Mouse (Mus musculus) spleen, adult 2 months (tissue): ENCODE results near the gene Ociad2. TPM values are rescaled to one million over a fixed set of nuclear protein-coding genes. Genes with fewer than 3 reads are reported as not detected.

Source experiments
- DNase-seq, 2 experiments: peaks; one replicate each; pipeline versions ENCODE4 v3.0.0 to v3.0.0-alpha.2; 2012 to 2021; ENCODE audit warnings: low spot score in 2 of 2, low read depth in 1 of 2
- H3K27ac ChIP-seq: fragments of 200-500 bp; 2 replicates; pipeline ENCODE4 v1.5.1; 2012; ENCODE audit warnings: low read length, inconsistent platforms; ENCODE audit not compliant: insufficient read depth
- H3K27me3 ChIP-seq: fragments of 200-500 bp; 2 replicates; pipeline ENCODE4 v1.6.1; 2012; ENCODE audit warnings: mild to moderate bottlenecking, moderate library complexity, low read length, inconsistent platforms; ENCODE audit not compliant: control insufficient read depth, insufficient read depth
- H3K36me3 ChIP-seq: fragments of 200-500 bp; 2 replicates; pipeline ENCODE4 v1.6.1; 2012; ENCODE audit warnings: mild to moderate bottlenecking, low read length, inconsistent platforms; ENCODE audit not compliant: control insufficient read depth, insufficient read depth
- H3K4me1 ChIP-seq: fragments of 200-500 bp; 2 replicates; pipeline ENCODE4 v1.6.1; 2011; ENCODE audit warnings: inconsistent platforms; ENCODE audit not compliant: control insufficient read depth, insufficient read depth, insufficient read length
- H3K4me3 ChIP-seq: fragments of 200-500 bp; 2 replicates; pipeline ENCODE4 v1.5.1; 2011; ENCODE audit warnings: mild to moderate bottlenecking, inconsistent platforms; ENCODE audit not compliant: insufficient read depth, insufficient read length; ENCODE audit errors: extremely low read depth
- CTCF ChIP-seq: fragments of 200-500 bp; IDR thresholded peaks from 2 replicates; pipeline ENCODE4 v1.5.1; 2011; ENCODE audit warnings: mild to moderate bottlenecking, inconsistent platforms; ENCODE audit not compliant: insufficient read depth, insufficient read length, insufficient replicate concordance; ENCODE audit errors: extremely low read depth
- POLR2A ChIP-seq: fragments of 200-500 bp; IDR thresholded peaks from 2 replicates; pipeline ENCODE4 v1.6.1; 2011; ENCODE audit warnings: low read depth, low read length, inconsistent platforms
- WGBS: fragments of 180-500 bp; shearing (Covaris S2); methylation state at CpG from one replicate; pipeline ENCODE4 v1.1.7; 2018; 5-methylcytosine and 5-hydroxymethylcytosine counted together
- polyA plus RNA-seq: library from polyadenylated mRNA; depleted of rRNA; stranded (reverse); fragments of >200 nt; gene quantifications from 2 replicates; pipeline ENCODE4 v1.2.3, GENCODE M21; 2012; rRNA removed

Gene Ociad2
- polyA plus RNA-seq: 0.05 and 0.14 TPM in 2 replicates

DNA sequence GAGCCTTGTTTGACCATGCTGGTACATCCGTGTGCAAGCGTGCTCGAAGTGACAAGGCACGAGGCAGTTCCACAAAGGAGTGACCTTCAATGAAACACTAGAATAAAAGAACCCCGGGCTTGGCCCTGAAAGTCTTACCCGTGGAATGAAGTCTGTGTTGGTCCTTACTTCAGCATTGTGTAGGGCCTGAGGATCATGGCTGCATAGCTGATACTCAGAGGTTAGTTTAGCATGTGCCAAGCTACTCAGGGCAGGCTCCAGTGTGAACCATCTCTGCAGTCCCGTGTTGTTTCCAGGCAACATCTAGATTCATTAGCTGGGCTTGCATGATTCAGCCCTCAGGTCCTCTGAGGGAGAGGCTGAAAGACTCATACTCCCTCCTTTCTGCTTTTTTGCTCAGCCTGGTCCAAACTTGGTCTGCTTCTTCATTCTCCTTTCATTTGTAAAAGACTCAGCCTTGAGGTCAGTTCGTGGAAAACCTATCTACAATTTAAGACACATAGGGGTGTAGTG, at the start of gene Ociad2:
Gene Ociad2, minus strand, starts transcription at position 306 of the 513 bp plus-strand sequence.
- Histone ChIP-seq H3K27me3 (peaks cover 1% of the 10 kb centered on the region; the same call in 1 of the 2 replicates), H3K36me3 (no peaks in the 10 kb centered on the region), H3K4me3 (no peak within 1 kb of the TSS), H3K4me1 (no peaks in the 10 kb centered on the region; the same call in 1 of the 2 replicates), H3K27ac (no peak within 1 kb of the TSS)
- TF ChIP-seq CTCF (no peak), POLR2A (no peak)
- 84% methylated on average over 8 of the region's 8 CpGs for WGBS
- no peak for DNase-seq

DNA sequence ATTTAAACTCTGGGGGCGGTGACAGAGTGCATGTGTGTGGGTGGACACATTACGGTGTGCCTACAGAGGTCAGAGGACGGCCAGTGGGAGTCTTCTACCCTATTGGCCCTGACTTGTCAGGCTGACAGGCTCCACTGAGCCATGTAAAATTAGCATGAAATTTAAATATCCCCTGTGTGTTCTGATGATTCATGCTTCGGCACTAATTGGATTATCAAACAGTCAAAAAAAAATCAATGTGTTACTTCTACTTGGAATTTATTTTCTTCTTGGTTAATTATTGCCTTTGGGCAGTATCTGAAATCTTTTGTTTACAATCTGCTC, 42.8 kb upstream of the Ociad2 start:
- no peak for TF ChIP-seq POLR2A
- TF ChIP-seq CTCF: no peak
- no peak for DNase-seq
- Histone ChIP-seq H3K4me1 (no peaks in the 10 kb centered on the region), H3K4me3 (no peak overlapping the region), H3K27ac (no peak overlapping the region), H3K36me3 (no peaks in the 10 kb centered on the region), H3K27me3 (no peaks in the 10 kb centered on the region)
- WGBS: 74% methylated on average over 4 of the region's 4 CpGs

DNA sequence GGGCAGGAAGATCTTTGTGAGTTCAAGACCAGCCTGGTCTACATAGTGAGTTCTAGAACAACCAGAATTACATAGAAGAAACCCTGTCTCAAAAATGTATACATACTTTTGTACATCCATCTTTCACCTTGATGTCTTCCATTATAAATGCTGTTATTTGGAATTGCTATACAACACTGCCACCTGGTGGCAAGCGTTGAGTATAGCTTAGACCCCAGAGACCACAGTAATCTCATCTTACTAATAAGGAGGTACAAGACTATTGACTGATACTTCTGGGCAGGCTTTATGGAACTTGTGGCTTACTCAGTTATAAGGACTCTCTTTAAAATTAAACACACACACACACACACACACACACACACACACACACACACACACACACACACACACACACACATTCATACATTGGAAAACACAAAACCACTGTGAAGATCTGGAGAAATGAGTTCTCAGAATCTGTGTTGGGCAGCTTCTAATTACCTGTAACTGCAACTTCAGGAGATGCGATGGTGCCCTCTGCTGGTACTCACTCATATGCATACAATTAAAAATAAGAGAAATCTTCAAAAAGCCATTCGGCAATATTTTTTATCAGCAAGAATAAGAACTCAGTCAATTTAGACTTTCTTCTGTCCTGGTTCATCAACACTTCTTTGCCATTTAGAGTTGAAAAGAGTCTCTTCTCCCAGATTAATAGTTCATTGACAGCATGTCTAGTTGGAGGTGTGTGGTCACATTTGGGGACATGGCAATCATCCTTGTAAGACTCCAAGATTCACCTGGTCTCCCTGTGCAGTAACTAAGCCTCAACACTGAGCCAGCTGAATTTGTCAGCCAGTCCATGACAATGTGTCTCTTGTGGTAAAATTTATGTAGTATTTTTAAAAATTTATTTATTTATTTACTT, 42.2 kb upstream of the Ociad2 start:
- no peak for TF ChIP-seq POLR2A
- no peak for TF ChIP-seq CTCF
- no peaks in the 10 kb centered on the region for H3K36me3 ChIP-seq
- no peaks in the 10 kb centered on the region for H3K27me3 ChIP-seq
- 24% methylated on average over 3 of the region's 3 CpGs for WGBS
- H3K27ac ChIP-seq: no peak overlapping the region
- no peaks in the 10 kb centered on the region for H3K4me1 ChIP-seq
- no peak overlapping the region for H3K4me3 ChIP-seq
- peak; percentile 19 to 46 for DNase-seq

DNA sequence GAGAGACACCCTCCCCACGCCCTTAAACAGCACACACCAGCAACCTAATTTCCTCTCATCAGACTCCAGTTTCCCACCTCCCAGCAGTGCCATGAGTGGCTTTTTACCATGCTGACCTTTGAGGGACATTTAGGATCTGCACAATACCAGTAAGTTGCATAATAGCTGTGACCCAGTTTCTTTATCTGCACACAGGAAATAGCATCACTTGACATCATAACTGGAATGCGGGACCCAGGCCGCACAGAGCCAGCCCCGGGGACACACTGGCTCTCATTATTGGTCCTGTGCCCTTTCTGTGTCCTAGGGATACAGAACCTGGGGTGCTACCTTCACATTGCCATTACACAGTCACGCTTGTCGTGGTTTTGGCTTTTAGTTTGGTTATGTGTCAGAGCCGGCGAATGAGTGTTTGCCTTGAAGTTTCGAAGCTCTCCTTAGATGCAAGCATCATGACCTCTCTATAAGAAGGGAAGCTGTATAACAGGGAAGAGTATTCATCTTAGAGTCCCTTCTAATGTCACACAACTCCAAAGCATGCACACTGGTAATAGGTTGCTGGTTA, 41.2 kb upstream of the Ociad2 start:
- no peaks in the 10 kb centered on the region for H3K36me3 ChIP-seq
- H3K27ac ChIP-seq: no peak overlapping the region
- DNase-seq: no peak
- no peak overlapping the region for H3K4me3 ChIP-seq
- TF ChIP-seq CTCF (no peak), POLR2A (no peak)
- 77% methylated on average over 9 of the region's 9 CpGs for WGBS
- H3K27me3 ChIP-seq: no peaks in the 10 kb centered on the region
- no peaks in the 10 kb centered on the region for H3K4me1 ChIP-seq

DNA sequence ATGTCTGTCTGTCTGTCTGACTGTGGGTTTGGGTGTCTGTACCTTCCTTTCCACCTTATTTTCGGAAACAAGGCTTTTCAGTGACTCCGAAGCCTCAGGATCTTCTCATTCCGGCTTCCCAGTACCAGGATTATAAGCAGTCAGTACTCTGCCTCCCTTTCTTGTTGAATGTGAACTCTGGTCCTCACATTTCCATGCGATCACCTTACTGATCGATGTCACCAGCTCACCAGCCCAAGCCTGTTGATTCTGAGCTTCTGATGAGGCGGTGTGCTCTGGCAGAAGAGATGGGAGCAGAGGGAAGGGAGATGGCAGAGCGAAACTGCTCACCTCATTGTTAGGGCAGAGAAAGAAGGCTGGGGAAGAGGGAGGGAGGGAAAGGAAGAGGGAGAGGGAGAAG, 40.7 kb upstream of the Ociad2 start:
- H3K4me1 ChIP-seq: no peaks in the 10 kb centered on the region
- H3K4me3 ChIP-seq: no peak overlapping the region
- H3K36me3 ChIP-seq: no peaks in the 10 kb centered on the region
- H3K27me3 ChIP-seq: no peaks in the 10 kb centered on the region
- TF ChIP-seq CTCF (no peak), POLR2A (no peak)
- DNase-seq: no peak
- WGBS: 85% methylated on average over 7 of the region's 7 CpGs
- H3K27ac ChIP-seq: no peak overlapping the region

GRCm38 (mm10) chr5:73380829-73381228, 40.0 kb upstream of the Ociad2 start:
- Histone ChIP-seq H3K36me3 (no peaks in the 10 kb centered on the region), H3K27ac (no peak overlapping the region), H3K4me1 (no peaks in the 10 kb centered on the region), H3K27me3 (no peaks in the 10 kb centered on the region), H3K4me3 (no peak overlapping the region)
- TF ChIP-seq POLR2A (no peak), CTCF (no peak)
- WGBS: 80% methylated on average over 8 of the region's 8 CpGs
- no peak for DNase-seq

GRCm38 (mm10) chr5:73379908-73380307, 39.1 kb upstream of the Ociad2 start:
- 25% methylated on average over 3 of the region's 3 CpGs for WGBS
- no peak overlapping the region for H3K27ac ChIP-seq
- no peaks in the 10 kb centered on the region for H3K27me3 ChIP-seq
- H3K4me1 ChIP-seq: no peaks in the 10 kb centered on the region
- DNase-seq: peak; percentile 23 to 64
- TF ChIP-seq CTCF: peak; percentile 58; the same call in 1 of the 2 replicates
- no peak for TF ChIP-seq POLR2A
- no peak overlapping the region for H3K4me3 ChIP-seq
- H3K36me3 ChIP-seq: no peaks in the 10 kb centered on the region
